Mouse (Mus musculus) left cerebral cortex, postnatal 36 days (tissue): Measurements from ENCODE around the gene Cela1. TPM values are rescaled to one million over a fixed set of nuclear protein-coding genes. Genes with fewer than 3 reads are reported as not detected.

Experiments used
- DNase-seq, 2 experiments: peaks; one replicate each; pipeline ENCODE4 v3.0.0; 2021 to 2022; ENCODE audit warnings: low spot score in 2 of 2, mixed read lengths in 1 of 2
- intact Hi-C: fragments of 180-260 bp; cut with DNase I; formaldehyde crosslinking; loops from one replicate; pipeline ENCODE4 v1.15.1; 2025
- total RNA-seq, 2 experiments: library from RNA; stranded (reverse); gene quantifications; 2 replicates each; pipeline ENCODE4 v1.2.3; 2021

Cela1 gene
- 1 to 10 TPM; 3.6 to 4.4 TPM for total RNA-seq

- intact Hi-C loops = no loop called here
- DNase-seq = no peak
These were observed at the start of gene Cela1 for GRCm38 (mm10) chr15:100687430-100687971. Gene Cela1 (minus strand): TSS chr15:100687921.

GRCm38 (mm10) chr15:100735953-100736300, 48.2 kb upstream of the Cela1 start:
- intact Hi-C loops = no loop called here
- no peak for DNase-seq

GRCm38 (mm10) chr15:100735095-100735952, 47.6 kb upstream of the Cela1 start:
- no peak for DNase-seq
- intact Hi-C loops = no loop called here

GRCm38 (mm10) chr15:100732580-100732979, 44.9 kb upstream of the Cela1 start:
- intact Hi-C loops = no loop called here
- DNase-seq = no peak

- no peak for DNase-seq
- intact Hi-C loops = no loop called here
These were observed 43.4 kb upstream of the Cela1 start for GRCm38 (mm10) chr15:100731081-100731480.

- no peak for DNase-seq
- intact Hi-C loops = no loop called here
These were observed 41.7 kb upstream of the Cela1 start, which contains the start of gene Galnt6 for GRCm38 (mm10) chr15:100729281-100729985. Gene Galnt6 (minus strand): TSS chr15:100729376.

GRCm38 (mm10) chr15:100728586-100728985, 40.9 kb upstream of the Cela1 start:
- intact Hi-C loops = no loop called here
- DNase-seq = no peak

- no peak for DNase-seq
- intact Hi-C loops = no loop called here
These were observed 40.1 kb upstream of the Cela1 start for GRCm38 (mm10) chr15:100727834-100728233.

- no peak for DNase-seq
- intact Hi-C loops = no loop called here
These were observed 39.0 kb upstream of the Cela1 start for GRCm38 (mm10) chr15:100726721-100727120.

- DNase-seq = no peak
- intact Hi-C loops = no loop called here
These were observed 35.8 kb upstream of the Cela1 start for GRCm38 (mm10) chr15:100723505-100723904.

GRCm38 (mm10) chr15:100722564-100722963, 34.8 kb upstream of the Cela1 start:
- no peak for DNase-seq
- intact Hi-C loops = no loop called here

GRCm38 (mm10) chr15:100722026-100722425, 34.3 kb upstream of the Cela1 start:
- intact Hi-C loops = no loop called here
- no peak for DNase-seq

GRCm38 (mm10) chr15:100721445-100721844, 33.7 kb upstream of the Cela1 start:
- DNase-seq = no peak
- intact Hi-C loops = no loop called here

GRCm38 (mm10) chr15:100720066-100720465, 32.3 kb upstream of the Cela1 start:
- intact Hi-C loops = no loop called here
- DNase-seq = no peak

- no peak for DNase-seq
- intact Hi-C loops = no loop called here
These were observed 31.5 kb upstream of the Cela1 start for GRCm38 (mm10) chr15:100719217-100719616.

GRCm38 (mm10) chr15:100718572-100718971, 30.9 kb upstream of the Cela1 start:
- intact Hi-C loops = no loop called here
- no peak for DNase-seq

GRCm38 (mm10) chr15:100717933-100718332, 30.2 kb upstream of the Cela1 start:
- intact Hi-C loops = no loop called here
- DNase-seq = no peak

- no peak for DNase-seq
- intact Hi-C loops = no loop called here
These were observed 27.8 kb upstream of the Cela1 start for GRCm38 (mm10) chr15:100715399-100715993.

GRCm38 (mm10) chr15:100714470-100714869, 26.7 kb upstream of the Cela1 start:
- intact Hi-C loops = no loop called here

GRCm38 (mm10) chr15:100710838-100711237, 23.1 kb upstream of the Cela1 start:
- no peak for DNase-seq
- intact Hi-C loops = no loop called here

More at GRCm38 (mm10) chr15:100714470-100714869, 26.7 kb upstream of the Cela1 start:
- DNase-seq = no peak
